Mouse (Mus musculus) testis, adult 2 months (tissue): ENCODE results near the gene Mrpl2. TPM values are rescaled to one million over a fixed set of nuclear protein-coding genes. Genes with fewer than 3 reads are reported as not detected.
A peak's percentile ranks its signal among the peaks of the same experiment; 100 is the strongest.

ENCODE experiments used
- H3K27ac ChIP-seq: fragments of 200-500 bp; 2 replicates; pipeline ENCODE4 v1.5.1; 2012; ENCODE audit warnings: low read depth, low read length; ENCODE audit not compliant: control insufficient read depth, insufficient read depth
- H3K27me3 ChIP-seq: fragments of 200-500 bp; 2 replicates; pipeline ENCODE4 v1.6.1; 2012; ENCODE audit warnings: mild to moderate bottlenecking, low read length, moderate library complexity; ENCODE audit not compliant: control insufficient read depth, insufficient read depth
- H3K36me3 ChIP-seq: fragments of 200-500 bp; 2 replicates; pipeline ENCODE4 v1.6.1; 2012; ENCODE audit warnings: mild to moderate bottlenecking, low read length; ENCODE audit not compliant: control insufficient read depth, insufficient read depth
- H3K4me1 ChIP-seq: fragments of 200-500 bp; 2 replicates; pipeline ENCODE4 v1.6.1; 2012; ENCODE audit warnings: low read length; ENCODE audit not compliant: control insufficient read depth, insufficient read depth
- H3K4me3 ChIP-seq: fragments of 200-500 bp; 2 replicates; pipeline ENCODE4 v1.5.1; 2012; ENCODE audit warnings: low read depth, mild to moderate bottlenecking, low read length, moderate library complexity, mixed read lengths; ENCODE audit not compliant: control insufficient read depth
- CTCF ChIP-seq: fragments of 200-500 bp; IDR thresholded peaks from 2 replicates; pipeline ENCODE4 v1.5.1; 2012; ENCODE audit warnings: low read depth, mild to moderate bottlenecking, inconsistent platforms, low read length, moderate library complexity; ENCODE audit not compliant: control insufficient read depth, insufficient read depth, insufficient replicate concordance
- POLR2A ChIP-seq: fragments of 200-500 bp; IDR thresholded peaks from 2 replicates; pipeline ENCODE4 v1.6.1; 2012; ENCODE audit warnings: low read depth, mild to moderate bottlenecking, inconsistent platforms, low read length, moderate library complexity; ENCODE audit not compliant: control insufficient read depth
- polyA plus RNA-seq: library from polyadenylated mRNA; depleted of rRNA; stranded (reverse); fragments of >200 nt; gene quantifications from 2 replicates; pipeline ENCODE4 v1.2.3, GENCODE M21; 2012

The Mrpl2 gene
- polyA plus RNA-seq, 1 experiment: 25.5 TPM

DNA sequence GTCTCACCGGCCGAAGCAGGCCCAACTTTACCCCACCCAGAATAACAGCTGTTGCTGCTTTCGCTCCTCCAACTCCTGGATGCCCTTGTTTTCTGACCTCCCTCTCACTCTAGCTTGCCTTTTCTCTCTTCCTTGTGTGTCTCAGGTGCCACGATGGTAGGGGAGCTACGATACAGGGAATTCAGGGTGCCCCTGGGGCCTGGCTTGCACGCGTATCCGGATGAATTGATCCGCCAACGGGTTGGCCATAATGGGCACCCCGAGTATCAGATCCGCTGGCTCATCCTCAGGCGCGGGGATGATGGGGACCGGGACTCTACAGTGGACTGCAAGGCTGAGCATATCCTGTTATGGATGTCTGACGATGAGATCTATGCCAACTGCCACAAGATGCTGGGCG is 5.3 kb downstream of the Mrpl2 start:
- Histone ChIP-seq H3K36me3 (no peaks in the 10 kb centered on the region), H3K27ac (no peak overlapping the region; the same call in 1 of the 2 replicates), H3K4me3 (peak overlapping the region; percentile 82), H3K27me3 (no peaks in the 10 kb centered on the region), H3K4me1 (peaks cover 20% of the 10 kb centered on the region)
- no peak for TF ChIP-seq CTCF
- no peak for TF ChIP-seq POLR2A

DNA sequence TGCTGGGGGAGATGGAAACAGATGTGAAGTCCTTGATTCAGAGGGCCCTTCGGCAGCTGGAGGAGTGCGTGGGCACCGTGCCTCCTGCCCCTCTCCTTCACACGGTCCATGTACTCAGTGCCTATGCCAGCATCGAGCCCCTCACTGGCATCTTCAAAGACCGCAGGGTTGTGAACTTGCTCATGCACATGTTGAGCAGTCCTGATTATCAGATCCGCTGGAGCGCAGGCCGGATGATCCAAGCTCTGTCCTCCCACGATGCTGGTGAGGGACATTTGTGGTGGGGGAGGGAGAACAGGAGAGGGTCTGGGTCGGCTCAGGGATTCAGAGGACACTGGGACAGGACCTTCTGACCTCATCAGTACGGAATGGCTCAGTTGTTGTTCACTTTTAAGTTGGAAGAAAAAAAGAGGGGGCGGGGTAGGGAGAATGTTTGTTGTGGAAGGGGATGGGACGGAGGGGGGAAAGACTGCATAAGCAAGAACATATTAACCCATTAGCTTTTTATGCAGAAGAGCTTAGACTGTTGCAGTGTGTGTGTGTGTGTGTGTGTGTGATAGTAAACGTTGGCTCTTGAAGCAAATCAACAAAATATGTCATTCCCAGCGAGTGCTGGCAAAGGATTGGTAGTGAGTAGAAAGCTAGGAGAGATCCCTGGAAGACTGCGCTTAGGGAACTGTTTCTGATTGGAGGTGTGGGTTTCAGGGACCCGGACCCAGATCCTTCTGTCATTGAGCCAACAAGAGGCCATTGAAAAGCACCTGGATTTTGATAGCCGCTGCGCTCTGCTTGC is 5.9 kb downstream of the Mrpl2 start:
- H3K27me3 ChIP-seq: no peaks in the 10 kb centered on the region
- no peak overlapping the region for H3K27ac ChIP-seq
- no peaks in the 10 kb centered on the region for H3K36me3 ChIP-seq
- peaks cover 20% of the 10 kb centered on the region for H3K4me1 ChIP-seq
- H3K4me3 ChIP-seq: no peak overlapping the region
- TF ChIP-seq POLR2A: no peak
- TF ChIP-seq CTCF: no peak

DNA sequence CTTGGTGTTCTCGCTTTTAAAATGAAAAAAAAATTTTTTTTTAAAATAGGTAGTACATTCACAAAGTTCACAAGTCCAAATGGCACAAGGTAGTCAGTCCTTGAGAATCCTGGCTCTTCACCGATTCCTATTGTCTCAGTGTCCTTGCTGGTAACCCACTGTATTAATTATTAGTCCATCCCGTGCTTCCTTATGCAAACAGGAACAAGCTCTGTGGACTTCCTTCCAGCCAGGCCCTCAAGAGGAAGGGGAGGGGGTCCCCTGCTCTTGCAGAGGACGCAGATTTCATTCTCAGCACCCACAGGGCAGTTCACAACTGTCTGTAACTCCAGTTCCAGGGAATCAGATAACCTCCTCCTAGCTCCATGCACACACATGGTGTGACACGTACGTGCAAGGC is 10.0 kb downstream of the Mrpl2 start:
- Histone ChIP-seq H3K4me3 (no peak overlapping the region), H3K27me3 (no peaks in the 10 kb centered on the region), H3K36me3 (no peaks in the 10 kb centered on the region), H3K27ac (no peak overlapping the region), H3K4me1 (peaks cover 8% of the 10 kb centered on the region)
- no peak for TF ChIP-seq CTCF
- no peak for TF ChIP-seq POLR2A

DNA sequence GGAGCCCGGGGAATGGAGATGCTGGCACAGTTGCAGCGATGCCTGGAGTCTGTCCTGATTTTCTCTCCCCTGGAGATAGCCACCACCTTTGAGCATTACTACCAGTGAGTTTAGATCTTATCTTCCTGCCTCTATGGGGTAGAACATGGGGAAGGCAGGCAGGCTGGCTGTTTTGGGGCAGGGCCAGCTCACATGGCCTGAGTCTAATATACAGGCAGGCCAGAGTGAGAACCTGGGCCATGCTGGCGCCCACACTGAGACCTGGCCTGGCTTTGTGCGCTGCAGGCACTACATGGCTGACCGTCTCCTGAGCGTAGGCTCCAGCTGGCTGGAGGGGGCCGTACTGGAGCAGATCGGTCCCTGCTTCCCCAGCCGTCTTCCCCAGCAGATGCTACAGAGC is 15.3 kb downstream of the Mrpl2 start:
- Histone ChIP-seq H3K27ac (no peak overlapping the region), H3K4me3 (no peak overlapping the region), H3K27me3 (no peaks in the 10 kb centered on the region), H3K36me3 (no peaks in the 10 kb centered on the region), H3K4me1 (no peaks in the 10 kb centered on the region; the same call in 1 of the 2 replicates)
- TF ChIP-seq POLR2A (no peak), CTCF (no peak)

DNA sequence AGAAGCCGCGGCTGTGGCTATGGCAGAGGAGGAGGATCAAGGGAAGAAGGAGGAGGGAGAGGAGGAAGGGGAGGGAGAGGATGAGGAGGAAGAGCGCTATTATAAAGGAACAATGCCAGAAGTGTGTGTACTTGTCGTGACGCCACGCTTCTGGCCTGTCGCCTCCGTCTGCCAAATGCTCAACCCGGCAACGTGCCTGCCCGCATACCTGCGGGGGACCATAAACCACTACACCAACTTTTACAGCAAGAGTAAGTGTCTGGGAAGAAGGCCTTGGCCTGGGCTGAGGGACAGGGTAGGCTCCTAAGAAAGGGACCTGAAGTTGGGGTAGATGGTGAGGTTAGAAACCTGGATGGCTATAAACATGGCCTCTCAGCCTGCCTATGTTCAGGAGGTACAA is 16.0 kb downstream of the Mrpl2 start:
- TF ChIP-seq POLR2A: no peak
- TF ChIP-seq CTCF: no peak
- H3K27me3 ChIP-seq: no peaks in the 10 kb centered on the region
- no peaks in the 10 kb centered on the region; the same call in 1 of the 2 replicates for H3K4me1 ChIP-seq
- no peaks in the 10 kb centered on the region for H3K36me3 ChIP-seq
- no peak overlapping the region for H3K4me3 ChIP-seq
- no peak overlapping the region for H3K27ac ChIP-seq

DNA sequence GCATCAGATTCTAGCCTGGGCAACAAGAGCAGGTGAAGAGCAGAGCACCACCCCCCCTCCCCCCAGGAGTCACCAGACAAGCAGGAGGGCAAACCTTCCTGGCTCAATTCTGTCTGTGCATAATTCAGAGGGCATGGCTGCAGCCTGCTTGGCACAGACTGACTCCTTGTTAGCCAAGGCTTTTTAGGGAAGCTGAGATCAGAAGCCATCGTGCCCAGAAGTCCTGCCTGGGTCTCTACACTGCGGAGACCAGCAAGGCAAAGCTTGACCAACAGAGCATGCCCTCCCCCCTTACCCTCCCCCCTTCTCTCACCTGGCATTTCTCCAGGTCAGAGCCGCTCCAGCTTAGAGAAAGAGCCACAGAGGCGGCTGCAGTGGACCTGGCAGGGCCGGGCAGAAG is 16.7 kb downstream of the Mrpl2 start:
- TF ChIP-seq CTCF: no peak
- TF ChIP-seq POLR2A: no peak
- H3K4me1 ChIP-seq: no peaks in the 10 kb centered on the region; the same call in 1 of the 2 replicates

DNA sequence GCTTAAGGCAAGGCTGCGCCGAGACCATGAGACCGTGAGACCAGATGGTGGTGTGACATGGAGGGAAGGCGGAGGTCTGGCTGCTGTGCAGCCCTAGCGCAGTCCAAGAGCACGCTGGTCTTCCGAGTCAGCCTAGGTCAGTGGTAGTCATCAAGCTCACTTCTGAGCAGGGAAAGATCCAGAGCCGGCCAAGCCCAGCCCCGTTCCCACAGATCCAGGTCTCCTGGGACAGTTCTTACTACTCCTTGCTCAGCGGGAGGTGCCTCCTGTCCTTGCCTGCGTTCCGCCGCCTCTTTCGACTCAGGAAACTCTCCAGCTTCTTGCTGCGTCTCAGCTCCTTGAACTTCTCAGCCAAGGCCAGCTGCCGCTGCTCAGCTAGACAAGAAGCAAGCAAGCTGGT is 21.7 kb downstream of the Mrpl2 start:
- Histone ChIP-seq H3K27ac (no peak overlapping the region), H3K36me3 (peaks cover 4% of the 10 kb centered on the region), H3K27me3 (no peaks in the 10 kb centered on the region), H3K4me3 (no peak overlapping the region), H3K4me1 (no peaks in the 10 kb centered on the region; the same call in 1 of the 2 replicates)
- no peak for TF ChIP-seq CTCF
- TF ChIP-seq POLR2A: no peak

More for the DNA sequence above, 16.7 kb downstream of the Mrpl2 start:
- Histone ChIP-seq H3K4me3 (no peak overlapping the region), H3K27ac (no peak overlapping the region), H3K27me3 (no peaks in the 10 kb centered on the region), H3K36me3 (peaks cover 2% of the 10 kb centered on the region; the same call in 1 of the 2 replicates)
